Mouse (Mus musculus): Measurements from ENCODE around the gene Hoxa9. TPM values are rescaled to one million over a fixed set of nuclear protein-coding genes. Genes with fewer than 3 reads are reported as not detected.
A peak's percentile ranks its signal among the peaks of the same experiment; 100 is the strongest.

Hoxa9 gene
- polyA plus RNA-seq, 1 experiment from 2014 or later = 77.4 TPM

GRCm38 (mm10) chr6:52268341-52268740 is 37.5 kb upstream of the Hoxa9 start:
- peaks cover 43% of the 10 kb centered on the region for H3K4me1 ChIP-seq (replicated peaks)
- ATAC-seq (ENCODE audit: insufficient number of reproducible peaks, insufficient read depth, low FRiP score, low TSS enrichment, low read depth) = no peak
- 6% methylated on average over 7 of the region's 7 CpGs for WGBS
- H3K36me3 ChIP-seq = no peaks in the 10 kb centered on the region
- H3K27me3 ChIP-seq = peaks cover 73% of the 10 kb centered on the region
- H3K27ac ChIP-seq = 0 out of 2 replicates have a peak overlapping the region, but pooled peaks have one; percentile 29
- H3K4me2 ChIP-seq = peak overlapping the region; percentile 46
- no peak overlapping the region for H3K4me3 ChIP-seq (replicated peaks)
- H3K9ac ChIP-seq (replicated peaks) = peak overlapping the region; percentile 49; the same call in 1 of the 2 replicates
- H3K9me3 ChIP-seq = no peaks in the 10 kb centered on the region

- peak overlapping the region; percentile 46 for H3K4me2 ChIP-seq
- ATAC-seq (ENCODE audit: insufficient number of reproducible peaks, insufficient read depth, low FRiP score, low TSS enrichment, low read depth) = no peak
Measured at GRCm38 (mm10) chr6:52267691-52268090, 36.8 kb upstream of the Hoxa9 start.

GRCm38 (mm10) chr6:52267221-52267620 is 36.3 kb upstream of the Hoxa9 start:
- peaks cover 71% of the 10 kb centered on the region for H3K27me3 ChIP-seq
- no peak overlapping the region for H3K27ac ChIP-seq
- H3K36me3 ChIP-seq = no peaks in the 10 kb centered on the region
- 21% methylated on average over 5 of the region's 5 CpGs for WGBS
- peak overlapping the region; percentile 96 for H3K4me2 ChIP-seq
- no peak for ATAC-seq (ENCODE audit: insufficient number of reproducible peaks, insufficient read depth, low FRiP score, low TSS enrichment, low read depth)
- peak overlapping the region; percentile 99 for H3K9ac ChIP-seq (replicated peaks)
- H3K4me1 ChIP-seq (replicated peaks) = peaks cover 35% of the 10 kb centered on the region
- H3K9me3 ChIP-seq = no peaks in the 10 kb centered on the region
- H3K4me3 ChIP-seq (replicated peaks) = no peak overlapping the region; the same call in 1 of the 2 replicates

More at GRCm38 (mm10) chr6:52267691-52268090, 36.8 kb upstream of the Hoxa9 start:
- Histone ChIP-seq H3K4me3 (replicated peaks) (no peak overlapping the region), H3K9me3 (no peaks in the 10 kb centered on the region), H3K27ac (no peak overlapping the region), H3K27me3 (peaks cover 71% of the 10 kb centered on the region), H3K36me3 (no peaks in the 10 kb centered on the region), H3K4me1 (replicated peaks) (peaks cover 36% of the 10 kb centered on the region), H3K9ac (replicated peaks) (peak overlapping the region; percentile 49; the same call in 1 of the 2 replicates)
- WGBS = 11% methylated on average over 3 of the region's 3 CpGs

- peak overlapping the region; percentile 98 for H3K27ac ChIP-seq
Measured at GRCm38 (mm10) chr6:52266666-52266985, 35.7 kb upstream of the Hoxa9 start.

GRCm38 (mm10) chr6:52265913-52266665 is 35.2 kb upstream of the Hoxa9 start:
- H3K9ac ChIP-seq (replicated peaks) = peak overlapping the region; percentile 99
- H3K27ac ChIP-seq = peak overlapping the region; percentile 98
- no peaks in the 10 kb centered on the region for H3K36me3 ChIP-seq
- H3K4me2 ChIP-seq = peak overlapping the region; percentile 96
- ATAC-seq (ENCODE audit: insufficient number of reproducible peaks, insufficient read depth, low FRiP score, low TSS enrichment, low read depth) = no peak
- H3K9me3 ChIP-seq = no peaks in the 10 kb centered on the region
- peaks cover 34% of the 10 kb centered on the region for H3K4me1 ChIP-seq (replicated peaks)
- under 1% methylated on average over 19 of the region's 19 CpGs for WGBS
- H3K27me3 ChIP-seq = peaks cover 74% of the 10 kb centered on the region
- H3K4me3 ChIP-seq (replicated peaks) = peak overlapping the region; percentile 99

More at GRCm38 (mm10) chr6:52266666-52266985, 35.7 kb upstream of the Hoxa9 start:
- H3K4me1 ChIP-seq (replicated peaks) = peaks cover 35% of the 10 kb centered on the region
- under 1% methylated on average over 9 of the region's 9 CpGs for WGBS
- H3K4me3 ChIP-seq (replicated peaks) = peak overlapping the region; percentile 99
- ATAC-seq (ENCODE audit: insufficient number of reproducible peaks, insufficient read depth, low FRiP score, low TSS enrichment, low read depth) = no peak
- H3K27me3 ChIP-seq = peaks cover 74% of the 10 kb centered on the region
- H3K4me2 ChIP-seq = peak overlapping the region; percentile 96
- no peaks in the 10 kb centered on the region for H3K36me3 ChIP-seq
- peak overlapping the region; percentile 99 for H3K9ac ChIP-seq (replicated peaks)
- H3K9me3 ChIP-seq = no peaks in the 10 kb centered on the region

GRCm38 (mm10) chr6:52265306-52265912 is 34.5 kb upstream of the Hoxa9 start:
- no peaks in the 10 kb centered on the region for H3K36me3 ChIP-seq
- no peak for ATAC-seq (ENCODE audit: insufficient number of reproducible peaks, insufficient read depth, low FRiP score, low TSS enrichment, low read depth)
- peaks cover 30% of the 10 kb centered on the region for H3K4me1 ChIP-seq (replicated peaks)
- WGBS = under 1% methylated on average over 18 of the region's 18 CpGs
- peak overlapping the region; percentile 98 for H3K27ac ChIP-seq
- H3K9ac ChIP-seq (replicated peaks) = peak overlapping the region; percentile 99
- H3K4me3 ChIP-seq (replicated peaks) = peak overlapping the region; percentile 99
- H3K27me3 ChIP-seq = peaks cover 71% of the 10 kb centered on the region
- H3K9me3 ChIP-seq = no peaks in the 10 kb centered on the region
- peak overlapping the region; percentile 96 for H3K4me2 ChIP-seq

GRCm38 (mm10) chr6:52264106-52264790 is 33.4 kb upstream of the Hoxa9 start:
- Histone ChIP-seq H3K9ac (replicated peaks) (peak overlapping the region; percentile 99), H3K9me3 (no peaks in the 10 kb centered on the region), H3K27ac (peak overlapping the region; percentile 98), H3K4me1 (replicated peaks) (peaks cover 35% of the 10 kb centered on the region), H3K4me3 (replicated peaks) (peak overlapping the region; percentile 99), H3K27me3 (peaks cover 67% of the 10 kb centered on the region), H3K4me2 (peak overlapping the region; percentile 96), H3K36me3 (no peaks in the 10 kb centered on the region)
- WGBS = 6% methylated on average over 5 of the region's 5 CpGs
- ATAC-seq (ENCODE audit: insufficient number of reproducible peaks, insufficient read depth, low FRiP score, low TSS enrichment, low read depth) = no peak

- ATAC-seq (ENCODE audit: insufficient number of reproducible peaks, insufficient read depth, low FRiP score, low TSS enrichment, low read depth) = no peak
- H3K4me1 ChIP-seq (replicated peaks) = peaks cover 26% of the 10 kb centered on the region
- peak overlapping the region; percentile 99 for H3K9ac ChIP-seq (replicated peaks)
- peak overlapping the region; percentile 98 for H3K27ac ChIP-seq
- H3K4me3 ChIP-seq (replicated peaks) = peak overlapping the region; percentile 99
- H3K36me3 ChIP-seq = peaks cover 3% of the 10 kb centered on the region; the same call in 1 of the 2 replicates
- peaks cover 58% of the 10 kb centered on the region for H3K27me3 ChIP-seq
- H3K4me2 ChIP-seq = peak overlapping the region; percentile 96
- no peaks in the 10 kb centered on the region for H3K9me3 ChIP-seq
- 4% methylated on average over 6 of the region's 6 CpGs for WGBS
Measured at GRCm38 (mm10) chr6:52263321-52263585, 32.4 kb upstream of the Hoxa9 start.

GRCm38 (mm10) chr6:52262463-52263320 is 31.8 kb upstream of the Hoxa9 start:
- Histone ChIP-seq H3K4me3 (replicated peaks) (peak overlapping the region; percentile 99), H3K27ac (peak overlapping the region; percentile 98), H3K36me3 (peaks cover 3% of the 10 kb centered on the region; the same call in 1 of the 2 replicates), H3K27me3 (peaks cover 59% of the 10 kb centered on the region), H3K9ac (replicated peaks) (peak overlapping the region; percentile 99), H3K4me1 (replicated peaks) (peaks cover 26% of the 10 kb centered on the region), H3K9me3 (no peaks in the 10 kb centered on the region), H3K4me2 (peak overlapping the region; percentile 96)
- ATAC-seq (ENCODE audit: insufficient number of reproducible peaks, insufficient read depth, low FRiP score, low TSS enrichment, low read depth) = no peak
- 1% methylated on average over 24 of the region's 24 CpGs for WGBS

GRCm38 (mm10) chr6:52261751-52262462 is 31.0 kb upstream of the Hoxa9 start:
- H3K4me2 ChIP-seq = peak overlapping the region; percentile 96
- H3K9me3 ChIP-seq = no peaks in the 10 kb centered on the region
- no peak for ATAC-seq (ENCODE audit: insufficient number of reproducible peaks, insufficient read depth, low FRiP score, low TSS enrichment, low read depth)
- H3K36me3 ChIP-seq = peaks cover 3% of the 10 kb centered on the region; the same call in 1 of the 2 replicates
- H3K27me3 ChIP-seq = peaks cover 59% of the 10 kb centered on the region
- peaks cover 26% of the 10 kb centered on the region for H3K4me1 ChIP-seq (replicated peaks)
- WGBS = 2% methylated on average over 9 of the region's 9 CpGs
- peak overlapping the region; percentile 98 for H3K27ac ChIP-seq
- peak overlapping the region; percentile 99 for H3K9ac ChIP-seq (replicated peaks)
- H3K4me3 ChIP-seq (replicated peaks) = peak overlapping the region; percentile 99

Data from limb, embryonic 12.5 days (tissue).